Mouse (Mus musculus): ENCODE data around the gene Fam161b. TPM values are rescaled to one million over a fixed set of nuclear protein-coding genes. Genes with fewer than 3 reads are reported as not detected.

Fam161b gene
- 1.3 and 1.4 TPM in 2 replicates for polyA plus RNA-seq (2015; fragmentation: Nextera tagmentation; extraction: Ambion mirVana)

DNA sequence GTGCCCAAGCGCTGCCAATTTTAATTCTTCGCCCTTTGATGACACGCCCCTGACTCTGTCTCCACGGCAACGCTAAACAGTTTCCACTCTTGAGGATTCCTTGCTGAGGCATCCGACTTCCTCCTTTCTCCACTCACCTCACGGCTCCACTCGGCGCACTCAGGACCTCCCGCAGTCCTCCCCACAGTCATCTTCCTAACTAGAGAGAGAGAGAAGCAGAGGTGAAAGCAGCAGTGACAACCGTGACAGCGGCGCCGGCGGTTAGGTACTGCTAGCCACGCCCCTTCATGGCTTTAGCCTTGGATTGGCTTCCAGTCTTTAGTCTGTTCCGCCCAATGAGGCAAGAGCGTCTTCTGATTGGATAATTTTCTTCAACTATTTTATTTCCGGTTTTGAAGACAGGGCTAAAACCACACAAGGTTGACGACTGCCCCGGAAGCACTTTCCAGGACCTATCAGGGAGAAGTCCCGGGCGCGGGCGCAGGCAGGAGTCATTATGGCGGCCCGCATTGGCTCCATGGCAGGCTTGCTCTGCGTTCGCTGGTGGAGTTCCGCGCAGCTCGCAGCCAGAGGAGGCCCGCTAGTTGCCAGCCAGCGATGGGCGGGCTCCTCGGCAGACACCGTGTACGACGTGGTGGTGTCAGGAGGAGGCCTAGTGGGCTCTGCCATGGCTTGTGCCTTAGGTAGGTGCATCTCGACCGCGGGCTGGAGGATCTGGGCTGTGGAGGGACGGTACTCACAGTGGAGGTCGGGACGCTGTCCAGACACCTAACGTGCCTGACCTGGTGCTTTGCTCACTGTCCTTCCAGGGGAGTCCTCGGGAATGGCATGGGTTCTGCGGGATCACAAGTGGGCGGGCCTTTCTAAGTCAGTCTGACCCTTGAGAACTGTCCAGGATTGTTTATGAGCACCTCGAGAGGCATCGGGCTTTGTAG lies at the start of gene Fam161b, which contains the start of gene Coq6:
Fam161b (minus strand) TSS at position 279 of the 935 bp plus-strand sequence.
Coq6 (plus strand) TSS at position 103 of the 935 bp plus-strand sequence.

GRCm38 (mm10) chr12:84408819-84409507 lies 47.3 kb upstream of the Fam161b start, which contains the start of the genes Entpd5 and Bbof1:
Entpd5 (minus strand) TSS chr12:84409029.
Bbof1 (plus strand) TSS chr12:84409071.

GRCm38 (mm10) chr12:84316721-84317621 lies 44.7 kb downstream of the Fam161b start, which contains the start of gene Zfp410:
Zfp410 (plus strand) TSS chr12:84316852.

Other genes starting within 250 kb of the Fam161b start
- gene Dnal1, start 247.5 kb downstream of the Fam161b start, polyA plus RNA-seq (2015; fragmentation: Nextera tagmentation; extraction: Ambion mirVana), result 2.6 and 3.9 TPM in 2 replicates
- gene Pnma1, start 213.3 kb downstream of the Fam161b start, polyA plus RNA-seq (2015; fragmentation: Nextera tagmentation; extraction: Ambion mirVana), result 0.86 and 0.93 TPM in 2 replicates
- 6.8 and 9.4 TPM in 2 replicates for gene Elmsan1, start 143.0 kb downstream of the Fam161b start, polyA plus RNA-seq (2015; fragmentation: Nextera tagmentation; extraction: Ambion mirVana)
- gene Ptgr2, start 76.6 kb downstream of the Fam161b start, polyA plus RNA-seq (2015; fragmentation: Nextera tagmentation; extraction: Ambion mirVana), result 27.2 and 44.7 TPM in 2 replicates
- 36.3 and 43.1 TPM in 2 replicates for gene Zfp410, start 45.0 kb downstream of the Fam161b start, polyA plus RNA-seq (2015; fragmentation: Nextera tagmentation; extraction: Ambion mirVana)
- 31.9 and 45.2 TPM in 2 replicates for gene Coq6, start 176 bp downstream of the Fam161b start, polyA plus RNA-seq (2015; fragmentation: Nextera tagmentation; extraction: Ambion mirVana)
- gene Entpd5, start 47.2 kb upstream of the Fam161b start, polyA plus RNA-seq (2015; fragmentation: Nextera tagmentation; extraction: Ambion mirVana), result 15.6 and 34.5 TPM in 2 replicates
- gene Bbof1, start 47.2 kb upstream of the Fam161b start, polyA plus RNA-seq (2015; fragmentation: Nextera tagmentation; extraction: Ambion mirVana), result 1.3 TPM in 2 replicates
- 28.1 and 33.9 TPM in 2 replicates for gene Rnf113a2, start 55.4 kb upstream of the Fam161b start, polyA plus RNA-seq (2015; fragmentation: Nextera tagmentation; extraction: Ambion mirVana)
- gene Aldh6a1, start 89.2 kb upstream of the Fam161b start, polyA plus RNA-seq (2015; fragmentation: Nextera tagmentation; extraction: Ambion mirVana), result 49.1 and 91.4 TPM in 2 replicates
- gene Lin52, start 89.6 kb upstream of the Fam161b start, polyA plus RNA-seq (2015; fragmentation: Nextera tagmentation; extraction: Ambion mirVana), result 12.6 and 15.1 TPM in 2 replicates
- not detected in 2 replicates for gene Vsx2, start 207.9 kb upstream of the Fam161b start, polyA plus RNA-seq (2015; fragmentation: Nextera tagmentation; extraction: Ambion mirVana)

Data from adrenal gland, postnatal 0 days (tissue).